Mouse (Mus musculus): ENCODE results near the gene Wdr77.
"Not testable (repeated sequence)": the region's sequence is repeated elsewhere in the genome, so short reads cannot be mapped to it uniquely, and the experiment has no call there.

Gene Wdr77

DNA sequence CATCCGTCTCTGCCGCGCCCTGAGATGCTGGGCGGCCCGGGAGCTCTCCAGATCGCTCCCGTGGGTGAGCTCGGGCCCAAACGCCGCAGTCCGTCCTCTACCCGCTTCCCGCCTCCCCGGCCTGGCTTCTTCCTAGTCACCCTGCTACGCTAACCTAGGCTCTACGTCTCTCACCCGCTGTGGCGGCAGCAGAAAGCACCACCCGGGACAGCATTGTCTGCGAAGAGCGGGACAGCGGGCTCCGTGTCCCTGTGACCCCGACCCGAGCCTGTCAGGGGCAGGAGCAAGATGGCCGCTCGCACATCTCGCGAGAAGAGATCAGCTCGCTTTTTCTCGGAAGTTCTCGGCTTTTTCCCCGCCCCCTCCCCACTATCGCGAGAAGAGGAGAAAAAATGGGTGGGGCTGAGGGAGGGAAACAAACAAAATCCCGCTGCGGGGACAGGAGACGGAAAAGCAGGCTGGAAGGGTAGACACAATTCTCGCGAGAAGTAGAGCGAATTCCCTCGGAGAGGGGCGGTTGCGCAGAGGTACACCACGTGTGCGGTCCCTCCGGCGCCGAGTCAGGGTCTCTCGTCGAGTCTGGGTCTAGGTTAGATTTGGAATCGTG is at the start of gene Wdr77:
Gene Wdr77 (plus strand): TSS at position 396 of the 607 bp plus-strand sequence.
- ATAC-seq (ENCODE audit: insufficient number of reproducible peaks, low FRiP score, low TSS enrichment): peak; percentile 89

GRCm38 (mm10) chr3:105910519-105911190 is 48.5 kb upstream of the Wdr77 start:
- no peak for ATAC-seq (ENCODE audit: insufficient number of reproducible peaks, low FRiP score, low TSS enrichment)

DNA sequence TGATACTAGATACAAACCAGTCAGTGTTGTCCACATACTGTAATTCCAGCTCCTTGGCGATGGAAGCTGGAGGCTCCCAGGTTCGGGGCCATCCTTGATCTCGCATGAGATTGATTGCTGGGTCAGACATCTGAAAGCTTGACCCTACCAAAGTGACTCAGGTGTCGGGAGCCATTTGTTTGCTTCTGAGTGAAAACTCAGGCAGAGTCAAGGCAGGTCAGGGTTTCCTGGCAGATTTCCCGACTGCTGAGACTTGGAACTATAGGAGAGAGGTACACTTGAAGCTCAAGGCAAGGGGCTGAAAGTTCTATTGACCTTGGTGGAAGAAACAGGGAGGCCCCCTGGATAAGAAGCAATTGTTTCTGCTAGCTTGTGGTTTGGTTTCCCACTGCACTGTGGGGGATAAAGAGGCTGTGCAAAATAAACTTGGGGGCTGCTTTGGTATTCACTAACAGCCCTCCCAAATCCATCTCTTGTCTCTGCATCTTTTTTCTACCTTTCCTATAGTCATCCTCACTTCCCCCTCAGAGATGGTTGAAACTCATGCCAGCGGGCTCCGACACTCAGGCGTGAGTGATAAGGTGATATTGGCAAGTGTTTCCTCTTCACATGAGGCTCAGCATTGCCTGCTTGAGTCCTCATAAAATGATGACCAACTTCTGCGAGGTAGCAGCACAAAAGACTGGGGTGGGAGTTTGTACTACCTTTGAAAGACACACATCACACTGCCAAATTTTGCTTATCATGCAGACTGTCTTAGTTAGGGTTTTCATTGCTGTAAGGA is 46.9 kb upstream of the Wdr77 start:
- ATAC-seq (ENCODE audit: insufficient number of reproducible peaks, low FRiP score, low TSS enrichment): no peak

DNA sequence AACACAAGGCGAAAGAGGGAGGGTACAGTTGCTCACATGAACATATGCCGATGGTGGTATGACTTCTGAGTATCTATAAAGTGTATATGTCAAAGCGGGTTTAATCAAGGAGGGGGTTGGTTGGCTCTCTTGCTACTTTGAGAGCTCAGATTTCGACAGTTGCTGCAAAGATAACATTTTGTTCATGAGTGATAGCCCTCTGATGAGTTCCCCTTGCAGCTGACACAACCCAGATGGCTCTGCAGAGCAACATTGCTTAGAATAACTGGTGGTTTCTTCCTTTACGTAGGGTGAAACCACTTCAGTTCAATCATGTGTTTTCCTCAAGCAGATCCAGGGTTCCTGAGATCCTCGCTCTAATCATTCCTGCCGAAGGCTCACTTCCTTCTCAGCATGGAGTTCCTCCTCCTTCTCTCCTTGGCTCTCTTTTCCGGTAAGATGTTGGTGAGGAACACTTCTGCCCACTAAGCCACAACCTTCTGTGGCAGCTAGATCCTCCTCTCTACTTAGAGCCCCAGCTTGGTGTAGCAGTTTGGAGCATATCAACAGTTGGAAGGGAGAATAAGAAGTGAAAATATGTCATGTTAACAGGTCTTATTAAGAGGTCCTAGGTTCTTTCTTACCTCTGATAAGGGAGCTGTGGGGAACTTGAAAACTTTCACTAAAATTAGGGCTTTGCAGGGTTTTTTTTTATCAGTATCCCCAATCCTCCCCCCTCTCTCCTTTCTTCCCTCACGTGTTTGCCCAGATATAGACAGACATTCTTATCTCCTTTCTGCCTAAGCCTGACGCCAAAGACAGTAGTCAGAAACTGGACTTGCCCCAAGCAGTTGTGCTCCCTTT is 45.1 kb upstream of the Wdr77 start:
- ATAC-seq (ENCODE audit: insufficient number of reproducible peaks, low FRiP score, low TSS enrichment): no peak

DNA sequence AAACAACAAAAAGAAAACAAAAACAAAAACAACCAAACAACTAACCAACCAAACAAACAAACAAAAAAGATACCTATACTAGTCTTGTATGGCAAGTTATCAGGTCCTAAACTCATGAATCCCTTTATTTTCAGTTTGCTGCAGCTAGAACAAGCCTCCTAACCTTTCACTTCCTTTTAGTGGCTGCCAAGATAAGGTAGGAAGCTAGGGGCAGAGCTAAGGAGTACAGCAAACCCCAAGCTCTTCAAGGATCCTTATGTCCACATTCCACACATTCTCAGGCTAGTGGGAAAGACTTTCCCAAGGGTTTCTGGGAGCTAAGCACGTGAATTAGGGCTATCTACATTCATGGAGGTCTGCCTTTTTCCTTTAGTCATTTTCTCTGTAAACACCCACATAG is 43.9 kb upstream of the Wdr77 start:
- no peak for ATAC-seq (ENCODE audit: insufficient number of reproducible peaks, low FRiP score, low TSS enrichment)

- not testable (repeated sequence) for ATAC-seq (ENCODE audit: insufficient number of reproducible peaks, low FRiP score, low TSS enrichment)
Observed at GRCm38 (mm10) chr3:105916455-105916854, 42.7 kb upstream of the Wdr77 start.

DNA sequence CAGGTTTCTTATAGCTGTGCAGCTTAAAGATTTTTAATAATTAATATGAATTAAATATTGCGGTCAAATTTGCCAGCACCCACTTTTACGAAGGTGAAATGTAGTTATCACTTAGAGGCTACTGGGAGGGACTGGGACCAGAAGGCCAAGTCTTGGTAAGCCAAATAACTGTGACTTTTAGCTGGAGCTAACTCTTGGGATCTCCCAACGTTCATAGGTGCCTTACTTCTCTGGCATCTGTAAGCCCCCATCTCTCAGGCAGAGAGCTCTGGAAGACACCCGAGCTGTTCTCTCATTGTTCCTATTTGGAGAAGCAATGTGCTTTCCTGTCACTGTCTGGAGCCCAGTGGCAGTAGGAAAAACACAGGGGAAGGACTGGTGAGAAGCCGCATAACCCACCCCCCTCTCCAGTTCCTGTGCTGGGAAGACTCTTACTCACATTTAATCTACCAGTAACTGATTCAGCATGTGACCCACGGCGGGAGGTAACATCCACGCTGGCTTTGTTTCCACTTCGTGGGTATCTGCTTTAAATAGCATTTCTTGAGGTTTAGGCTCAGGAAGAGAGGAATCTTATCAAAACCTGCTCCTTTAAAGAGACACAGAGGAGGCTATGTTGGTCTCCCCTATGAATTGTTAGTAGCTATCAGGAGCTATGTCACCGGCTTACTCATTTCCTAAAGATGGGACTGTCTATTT is 41.4 kb upstream of the Wdr77 start:
- no peak for ATAC-seq (ENCODE audit: insufficient number of reproducible peaks, low FRiP score, low TSS enrichment)

DNA sequence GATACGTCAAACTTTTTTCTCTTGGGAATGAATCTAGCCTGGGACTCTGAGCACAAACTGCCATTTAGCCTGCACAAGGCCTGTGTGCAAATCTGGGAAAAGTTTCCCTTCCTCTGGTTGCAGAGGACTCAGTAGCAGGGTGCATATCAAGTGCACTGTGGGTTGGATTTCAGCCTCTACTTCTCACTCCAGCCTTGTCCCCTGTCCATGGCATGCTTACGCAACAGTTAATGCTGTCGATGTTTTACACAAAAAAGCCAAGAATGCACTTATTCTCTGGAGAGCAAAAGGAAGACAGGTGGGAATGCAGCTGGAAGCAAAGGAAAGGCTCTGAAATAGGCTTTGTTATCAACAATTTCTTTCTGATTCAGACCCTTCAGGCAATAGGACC is 40.8 kb upstream of the Wdr77 start:
- no peak for ATAC-seq (ENCODE audit: insufficient number of reproducible peaks, low FRiP score, low TSS enrichment)

GRCm38 (mm10) chr3:105920743-105921142 is 38.4 kb upstream of the Wdr77 start:
- not testable (repeated sequence) for ATAC-seq (ENCODE audit: insufficient number of reproducible peaks, low FRiP score, low TSS enrichment)

GRCm38 (mm10) chr3:105921959-105922358 is 37.2 kb upstream of the Wdr77 start:
- no peak for ATAC-seq (ENCODE audit: insufficient number of reproducible peaks, low FRiP score, low TSS enrichment)

DNA sequence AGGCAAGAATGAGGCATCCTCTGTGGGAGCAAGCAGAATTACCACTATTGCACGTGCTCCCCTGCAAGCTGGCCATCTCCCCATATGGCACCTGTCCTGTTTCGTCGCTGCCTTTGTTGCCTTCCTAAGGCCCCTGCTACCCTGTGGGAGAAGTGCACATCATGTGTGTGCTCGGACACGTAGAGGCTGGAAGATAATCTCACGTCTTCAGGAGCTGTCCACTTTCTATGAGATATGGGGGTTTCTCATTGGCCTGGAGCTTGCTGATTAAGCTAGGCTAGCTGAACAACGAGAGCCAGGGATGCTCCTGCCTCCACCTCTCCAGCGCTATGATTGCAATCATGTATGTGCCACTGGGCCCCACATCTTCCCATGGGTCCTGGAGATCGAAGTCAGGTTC is 34.6 kb upstream of the Wdr77 start:
- ATAC-seq (ENCODE audit: insufficient number of reproducible peaks, low FRiP score, low TSS enrichment): no peak

DNA sequence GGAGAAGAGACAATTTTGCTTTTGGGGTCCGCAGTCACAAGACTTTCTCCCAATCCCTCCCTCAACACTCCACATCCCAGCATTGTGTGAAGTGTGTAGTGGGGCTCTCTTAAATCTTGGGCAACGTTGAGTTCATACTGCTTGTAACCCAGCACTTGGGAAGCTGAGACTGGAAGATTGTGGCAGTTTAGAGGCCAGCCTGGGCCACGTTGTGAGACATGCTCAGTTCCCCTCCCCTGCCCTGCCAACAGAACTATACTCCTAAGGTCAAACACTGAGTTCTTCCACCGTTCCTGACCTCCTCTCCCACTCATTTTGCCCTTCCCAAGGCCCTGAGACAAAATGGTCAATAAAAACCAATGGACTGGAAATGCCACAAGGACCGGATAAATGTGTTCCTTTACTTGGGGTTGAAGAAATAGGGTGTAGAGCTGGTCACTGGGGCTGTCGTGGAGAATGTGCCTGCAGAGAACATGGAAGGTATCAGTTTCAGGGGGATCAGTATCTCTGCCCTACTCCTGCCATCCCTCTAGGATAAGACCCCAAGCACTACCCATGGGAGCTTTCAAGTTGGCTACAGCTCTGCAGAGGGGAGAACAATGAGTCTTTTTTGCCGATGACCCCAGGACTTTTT is 31.5 kb upstream of the Wdr77 start:
- ATAC-seq (ENCODE audit: insufficient number of reproducible peaks, low FRiP score, low TSS enrichment): no peak

- no peak for ATAC-seq (ENCODE audit: insufficient number of reproducible peaks, low FRiP score, low TSS enrichment)
Observed at GRCm38 (mm10) chr3:105928195-105928569, 31.0 kb upstream of the Wdr77 start.

GRCm38 (mm10) chr3:105928781-105929180 is 30.4 kb upstream of the Wdr77 start:
- no peak for ATAC-seq (ENCODE audit: insufficient number of reproducible peaks, low FRiP score, low TSS enrichment)

- ATAC-seq (ENCODE audit: insufficient number of reproducible peaks, low FRiP score, low TSS enrichment): no peak
Observed at GRCm38 (mm10) chr3:105929821-105930220, 29.3 kb upstream of the Wdr77 start.

- no peak for ATAC-seq (ENCODE audit: insufficient number of reproducible peaks, low FRiP score, low TSS enrichment)
Observed at GRCm38 (mm10) chr3:105931095-105931494, 28.1 kb upstream of the Wdr77 start.

- no peak for ATAC-seq (ENCODE audit: insufficient number of reproducible peaks, low FRiP score, low TSS enrichment)
Observed at GRCm38 (mm10) chr3:105932240-105933071, 26.7 kb upstream of the Wdr77 start, which contains the start of gene I830077J02Rik. I830077J02Rik (minus strand) TSS chr3:105932664.

- no peak for ATAC-seq (ENCODE audit: insufficient number of reproducible peaks, low FRiP score, low TSS enrichment)
Observed at GRCm38 (mm10) chr3:105933926-105934325, 25.2 kb upstream of the Wdr77 start.

DNA sequence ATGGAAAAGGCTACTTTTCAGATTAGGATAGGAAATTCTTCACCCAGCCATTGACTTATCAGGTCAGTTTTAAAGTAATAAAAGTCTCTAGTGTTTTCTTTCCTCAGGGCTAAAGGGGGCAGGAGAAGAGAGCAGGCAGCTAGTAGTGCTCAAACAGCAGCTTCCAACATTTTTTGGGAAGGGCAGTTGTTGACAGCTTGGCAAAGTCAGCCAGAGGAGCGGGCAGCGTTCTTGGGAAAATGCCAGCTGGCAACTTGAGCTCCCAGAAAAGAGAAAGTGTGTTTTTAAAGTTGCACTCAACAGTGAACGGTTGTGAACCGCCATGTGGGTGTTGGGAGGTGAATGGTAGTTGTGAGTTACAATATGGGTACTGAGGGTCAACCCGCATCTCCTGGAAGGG is 24.1 kb upstream of the Wdr77 start:
- no peak for ATAC-seq (ENCODE audit: insufficient number of reproducible peaks, low FRiP score, low TSS enrichment)
